In the genomic region with DNA sequence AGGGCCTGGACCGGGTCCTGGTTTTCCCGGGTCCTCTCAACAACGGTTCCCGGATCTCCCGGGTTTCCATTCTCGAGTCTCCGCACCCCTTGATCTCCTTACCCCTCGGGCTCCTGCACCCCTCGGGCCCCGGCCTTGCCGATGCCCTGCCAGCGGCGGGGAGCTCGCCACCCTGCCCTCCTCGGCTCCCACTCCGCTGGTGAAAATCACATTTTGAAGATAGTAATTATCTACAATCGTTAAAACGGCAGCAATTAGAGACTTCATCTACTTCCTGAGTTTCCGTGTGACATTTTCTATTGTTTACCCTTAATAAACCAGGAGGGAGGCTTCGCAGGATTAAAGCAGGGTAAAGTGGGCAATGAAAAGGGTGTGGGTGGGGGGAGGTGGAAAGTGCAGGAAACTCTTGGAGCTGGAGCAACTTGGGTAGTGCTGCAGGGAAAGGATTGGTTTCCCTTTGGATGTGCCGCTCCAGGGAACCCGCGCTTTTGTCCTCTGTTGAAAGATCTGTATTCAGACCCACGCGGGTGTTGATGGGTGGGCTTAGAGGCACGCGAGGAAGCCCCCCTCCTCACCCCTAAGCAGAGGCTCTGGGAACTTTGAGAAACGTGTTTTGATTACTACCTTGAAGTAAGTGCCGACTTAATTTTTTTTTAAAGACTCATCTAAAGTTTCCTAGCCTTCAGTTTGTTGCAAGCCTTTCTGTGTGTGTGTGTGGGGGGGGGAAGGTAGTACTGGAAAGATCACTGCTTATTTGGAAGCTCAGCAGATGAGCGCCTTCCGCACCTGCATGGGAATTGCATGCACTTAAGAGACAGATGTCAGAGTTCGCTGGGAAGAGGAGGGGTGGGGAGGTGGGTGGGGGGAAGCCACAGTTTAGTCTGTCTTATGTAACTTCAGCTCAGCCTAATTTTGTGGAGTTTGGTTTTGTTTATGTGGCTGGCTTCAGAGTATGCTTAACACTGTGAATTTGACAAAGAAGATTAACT, we compare ENCODE assay signal across 7 mouse cellular contexts. TPM values are rescaled to one million over a fixed set of nuclear protein-coding genes. Genes with fewer than 3 reads are reported as not detected.
DNase-seq lines count a peak whose midpoint lies in the region; ATAC-seq and TF ChIP-seq lines count a peak whose summit lies in the region.

No protein-coding gene starts in this region.

- no peak for TF ChIP-seq POLR2A in thymus, adult 2 months (IDR thresholded peaks at IDR 0.05; ENCODE audit: control insufficient read depth, extremely low read depth, insufficient read depth, low read length, poor library complexity)
- no peak for TF ChIP-seq POLR2A in embryonic fibroblast, embryonic 13.5 days (IDR thresholded peaks at IDR 0.05; ENCODE audit: low read depth, low read length)

- peak overlapping the region; percentile 66 for H3K4me3 ChIP-seq in thymus, adult 2 months (ENCODE audit: control insufficient read depth, insufficient read depth, low read length)
- peak overlapping the region; percentile 64 for H3K4me3 ChIP-seq in embryonic fibroblast, embryonic 13.5 days (ENCODE audit: insufficient read depth, low read length)
- peak overlapping the region; percentile 82 for H3K4me3 ChIP-seq in hindbrain, postnatal 0 days (ENCODE audit: low read length)
- peak overlapping the region; percentile 84 for H3K4me3 ChIP-seq in stomach, embryonic 16.5 days (replicated peaks; ENCODE audit: low read length)

- H3K9me3 ChIP-seq in hindbrain, postnatal 0 days (ENCODE audit: low read length), result no peaks in the 10 kb centered on the region
- no peaks in the 10 kb centered on the region for H3K9me3 ChIP-seq in stomach, embryonic 16.5 days (replicated peaks; ENCODE audit: control insufficient read depth, low read length)

- H3K36me3 ChIP-seq in thymus, adult 2 months (ENCODE audit: control insufficient read depth, insufficient read depth, low read length), result no peaks in the 10 kb centered on the region
- H3K36me3 ChIP-seq in hindbrain, postnatal 0 days (ENCODE audit: insufficient read depth, low read length), result no peaks in the 10 kb centered on the region
- H3K36me3 ChIP-seq in stomach, embryonic 16.5 days (ENCODE audit: control insufficient read depth, insufficient read depth, low read length), result no peaks in the 10 kb centered on the region

- no peak overlapping the region for H3K27ac ChIP-seq in thymus, adult 2 months (ENCODE audit: control insufficient read depth, insufficient read depth, low read length)
- H3K27ac ChIP-seq in embryonic fibroblast, embryonic 13.5 days (ENCODE audit: insufficient read depth, low read length), result no peak overlapping the region
- H3K27ac ChIP-seq in hindbrain, postnatal 0 days, result peak overlapping the region; percentile 87
- H3K27ac ChIP-seq in stomach, embryonic 16.5 days (ENCODE audit: low read length), result peak overlapping the region; percentile 85

- ATAC-seq in hindbrain, postnatal 0 days, result peak; percentile 11; the same call in 1 of the 2 replicates
- peak; percentile 12; the same call in 1 of the 2 replicates for ATAC-seq in stomach, embryonic 16.5 days (ENCODE audit: insufficient read depth, low FRiP score)

- H3K9ac ChIP-seq in hindbrain, postnatal 0 days (replicated peaks; ENCODE audit: low read length), result peak overlapping the region; percentile 85
- H3K9ac ChIP-seq in stomach, embryonic 16.5 days (ENCODE audit: low read length), result peak overlapping the region; percentile 78

- peak overlapping the region; percentile 96 for H3K4me2 ChIP-seq in hindbrain, postnatal 0 days (ENCODE audit: low read depth, low read length)
- peak overlapping the region; percentile 73 for H3K4me2 ChIP-seq in stomach, embryonic 16.5 days (ENCODE audit: low read depth, low read length)

- peaks cover 7% of the 10 kb centered on the region for H3K4me1 ChIP-seq in thymus, adult 2 months (replicated peaks; ENCODE audit: control insufficient read depth, insufficient read depth, low read length)
- no peaks in the 10 kb centered on the region for H3K4me1 ChIP-seq in embryonic fibroblast, embryonic 13.5 days (ENCODE audit: control insufficient read depth, insufficient read depth, low read length)
- H3K4me1 ChIP-seq in hindbrain, postnatal 0 days (ENCODE audit: insufficient read depth, low read length), result peaks cover 7% of the 10 kb centered on the region
- peaks cover 30% of the 10 kb centered on the region for H3K4me1 ChIP-seq in stomach, embryonic 16.5 days (ENCODE audit: control insufficient read depth, insufficient read depth, low read length)

- DNase-seq in thymus, adult 2 months, result no peak
- no peak for DNase-seq in thymus, postnatal 4 days
- peak; percentile 50 for DNase-seq in hindbrain, postnatal 0 days (ENCODE audit: low spot score)
- peak; percentile 53 for DNase-seq in lung, postnatal 10 days
- no peak for DNase-seq in gastrocnemius, adult 18-20 months (ENCODE audit: low spot score)

- TF ChIP-seq CTCF in thymus, adult 2 months (IDR thresholded peaks at IDR 0.05; ENCODE audit: borderline replicate concordance, control insufficient read depth, extremely low read depth, insufficient read depth, low read length, poor library complexity), result no peak
- TF ChIP-seq CTCF in embryonic fibroblast, embryonic 13.5 days (IDR thresholded peaks at IDR 0.05; ENCODE audit: borderline replicate concordance, insufficient read depth, low read length), result no peak
- TF ChIP-seq CTCF in hindbrain, postnatal 0 days (IDR thresholded peaks at IDR 0.05; ENCODE audit: low read depth), result no peak

- peaks cover 5% of the 10 kb centered on the region; the same call in 1 of the 2 replicates for H3K27me3 ChIP-seq in thymus, adult 2 months (ENCODE audit: control insufficient read depth, insufficient read depth, low read length)
- no peaks in the 10 kb centered on the region for H3K27me3 ChIP-seq in hindbrain, postnatal 0 days (ENCODE audit: insufficient read depth, low read length)
- peaks cover under 1% of the 10 kb centered on the region; the same call in 1 of the 2 replicates for H3K27me3 ChIP-seq in stomach, embryonic 16.5 days (ENCODE audit: control insufficient read depth, insufficient read depth, low read length)

- WGBS in thymus, adult 2 months, result 5% methylated on average over 32 of the region's 32 CpGs
- WGBS in hindbrain, postnatal 0 days, result under 1% methylated on average over 32 of the region's 32 CpGs
- under 1% methylated on average over 32 of the region's 32 CpGs for WGBS in stomach, embryonic 16.5 days

RNA-seq across cellular contexts. Expression of gene Peli2, which starts 1.2 kb away (rescaled TPM):
- polyA plus RNA-seq in thymus, adult 2 months (2012; rRNA removed), result 2.8 and 4.6 TPM in 2 replicates
- polyA plus RNA-seq in embryonic fibroblast, embryonic 13.5 days (2011; ENCODE audit: insufficient read length, low read depth, missing spikeins), result 5.5 and 9.0 TPM in 2 replicates
- total RNA-seq in hindbrain, postnatal 0 days (2014; rRNA removed), result 38.8 and 63.6 TPM in 2 replicates
- 15.1 and 16.5 TPM in 2 replicates for polyA plus RNA-seq in hindbrain, postnatal 0 days (2015; fragmentation: Nextera tagmentation; extraction: Ambion mirVana)
- polyA plus RNA-seq in stomach, embryonic 16.5 days (2015; fragmentation: Nextera tagmentation; extraction: Ambion mirVana), result 6.3 TPM in 2 replicates
- total RNA-seq in gastrocnemius, adult 18-20 months (2021), result 10 to 100 TPM; 12.7 to 14.7 TPM

Comparison
In these comparisons a context has a peak if more than half of its experiments do, and no peak if none do; other contexts are left out.
1. DNase-seq: peak in hindbrain, postnatal 0 days (single experiment) and lung, postnatal 10 days (single experiment); none in thymus, adult 2 months (single experiment), thymus, postnatal 4 days (single experiment) and gastrocnemius, adult 18-20 months (single experiment).
2. H3K27ac ChIP-seq: peak in hindbrain, postnatal 0 days (single experiment) and stomach, embryonic 16.5 days (single experiment); none in thymus, adult 2 months (single experiment) and embryonic fibroblast, embryonic 13.5 days (single experiment).
3. Peak in every context shown above with its lines, with median percentiles within 50 percentile points of each other: H3K4me3 ChIP-seq.